Mouse (Mus musculus): ENCODE data around the gene Cap1.

DNA sequence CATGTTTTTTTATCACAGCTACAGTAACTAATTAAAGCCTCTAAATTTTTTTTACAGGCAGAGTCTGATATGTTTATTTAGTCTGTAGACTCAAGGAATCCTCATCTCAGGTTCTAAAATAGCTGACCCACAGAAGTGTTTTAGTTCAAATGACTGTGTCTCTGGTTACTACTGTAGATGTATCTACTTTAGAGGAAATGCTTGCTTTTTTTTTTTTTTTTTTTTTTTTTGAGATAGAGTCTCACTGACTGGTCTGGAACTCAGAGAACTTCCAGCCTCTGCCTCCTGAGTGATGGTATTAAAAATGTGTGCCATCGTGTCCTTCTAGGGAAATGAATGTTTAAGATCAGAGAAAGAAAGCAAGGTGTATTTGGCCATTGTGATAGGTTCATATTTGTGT is 69.7 kb downstream of the Cap1 start:
- TF ChIP-seq CTCF (conservative IDR thresholded peaks at IDR 0.05; ENCODE audit: low read length) (no peak), NANOG (IDR thresholded peaks at IDR 0.05; ENCODE audit: borderline replicate concordance, low read length) (no peak)

All from E14TG2a.4 (cell line).